Mouse (Mus musculus): ENCODE results near the gene 1700093K21Rik. TPM values are rescaled to one million over a fixed set of nuclear protein-coding genes. Genes with fewer than 3 reads are reported as not detected.
"Not testable (repeated sequence)": the region's sequence is repeated elsewhere in the genome, so short reads cannot be mapped to it uniquely, and the experiment has no call there.

The 1700093K21Rik gene
- polyA plus RNA-seq, 1 experiment, result 1.9 TPM

GRCm38 (mm10) chr11:23518981-23519380 is 2.0 kb downstream of the 1700093K21Rik start:
- peak; percentile 77 for TF ChIP-seq MYOD1 (IDR thresholded peaks at IDR 0.05; ENCODE audit: control insufficient read depth, insufficient read length, low read depth)
- no peak for TF ChIP-seq USF1 (IDR thresholded peaks at IDR 0.05; ENCODE audit: low read depth)
- TF ChIP-seq CEBPB (IDR thresholded peaks at IDR 0.05; ENCODE audit: low read depth), result no peak
- no peak for TF ChIP-seq MAX (IDR thresholded peaks at IDR 0.05)
- no peak for TF ChIP-seq MYOG (IDR thresholded peaks at IDR 0.05; ENCODE audit: control insufficient read depth, extremely low read depth, insufficient read length)
- Histone ChIP-seq H3K27me3 (ENCODE audit: control insufficient read depth, insufficient read depth, insufficient read length) (no peaks in the 10 kb centered on the region), H3K79me3 (ENCODE audit: low read depth) (no peaks in the 10 kb centered on the region)

GRCm38 (mm10) chr11:23515315-23515714 is 5.6 kb downstream of the 1700093K21Rik start:
- Histone ChIP-seq H3K79me2 (ENCODE audit: control insufficient read depth, insufficient read depth) (peaks cover 6% of the 10 kb centered on the region), H3K36me3 (ENCODE audit: control insufficient read depth, insufficient read depth) (no peaks in the 10 kb centered on the region), H3K79me3 (ENCODE audit: low read depth) (no peaks in the 10 kb centered on the region), H3K4me3 (ENCODE audit: insufficient read depth, poor library complexity, severe bottlenecking) (no peak overlapping the region), H3ac (ENCODE audit: control insufficient read depth, insufficient read length, low read depth) (no peak overlapping the region), H3K27me3 (ENCODE audit: control insufficient read depth, insufficient read depth, insufficient read length) (no peaks in the 10 kb centered on the region)
- TF ChIP-seq MAX (IDR thresholded peaks at IDR 0.05), result no peak
- TF ChIP-seq MYOD1 (IDR thresholded peaks at IDR 0.05; ENCODE audit: control insufficient read depth, insufficient read length, low read depth), result peak; percentile 100

More at GRCm38 (mm10) chr11:23518981-23519380, 2.0 kb downstream of the 1700093K21Rik start:
- peaks cover 12% of the 10 kb centered on the region for H3K79me2 ChIP-seq (ENCODE audit: control insufficient read depth, insufficient read depth)
- no peak overlapping the region for H3ac ChIP-seq (ENCODE audit: control insufficient read depth, insufficient read length, low read depth)
- no peak overlapping the region for H3K4me3 ChIP-seq (ENCODE audit: insufficient read depth, poor library complexity, severe bottlenecking)
- H3K36me3 ChIP-seq (ENCODE audit: control insufficient read depth, insufficient read depth), result no peaks in the 10 kb centered on the region

- TF ChIP-seq MYOD1 (IDR thresholded peaks at IDR 0.05; ENCODE audit: control insufficient read depth, insufficient read length, low read depth), result peak; percentile 14
- not testable (repeated sequence) for H3ac ChIP-seq (ENCODE audit: control insufficient read depth, insufficient read length, low read depth); H3K79me3 ChIP-seq (ENCODE audit: low read depth); H3K27me3 ChIP-seq (ENCODE audit: control insufficient read depth, insufficient read depth, insufficient read length); H3K4me3 ChIP-seq (ENCODE audit: insufficient read depth, poor library complexity, severe bottlenecking); H3K36me3 ChIP-seq (ENCODE audit: control insufficient read depth, insufficient read depth); H3K79me2 ChIP-seq (ENCODE audit: control insufficient read depth, insufficient read depth)
These were observed 6.2 kb downstream of the 1700093K21Rik start for GRCm38 (mm10) chr11:23514785-23515184.

GRCm38 (mm10) chr11:23504801-23505200 is 16.2 kb downstream of the 1700093K21Rik start:
- H3K79me2 ChIP-seq (ENCODE audit: control insufficient read depth, insufficient read depth); H3K36me3 ChIP-seq (ENCODE audit: control insufficient read depth, insufficient read depth); H3K79me3 ChIP-seq (ENCODE audit: low read depth); H3K27me3 ChIP-seq (ENCODE audit: control insufficient read depth, insufficient read depth, insufficient read length); H3ac ChIP-seq (ENCODE audit: control insufficient read depth, insufficient read length, low read depth); H3K4me3 ChIP-seq (ENCODE audit: insufficient read depth, poor library complexity, severe bottlenecking): not testable (repeated sequence)

GRCm38 (mm10) chr11:23498609-23499008 is 22.3 kb downstream of the 1700093K21Rik start:
- H3K79me3 ChIP-seq (ENCODE audit: low read depth), result peaks cover 29% of the 10 kb centered on the region
- H3K36me3 ChIP-seq (ENCODE audit: control insufficient read depth, insufficient read depth), result peaks cover 29% of the 10 kb centered on the region
- no peaks in the 10 kb centered on the region for H3K27me3 ChIP-seq (ENCODE audit: control insufficient read depth, insufficient read depth, insufficient read length)
- no peak overlapping the region for H3K4me3 ChIP-seq (ENCODE audit: insufficient read depth, poor library complexity, severe bottlenecking)
- H3K79me2 ChIP-seq (ENCODE audit: control insufficient read depth, insufficient read depth), result peaks cover 38% of the 10 kb centered on the region
- no peak for TF ChIP-seq MYOG (IDR thresholded peaks at IDR 0.05; ENCODE audit: control insufficient read depth, extremely low read depth, insufficient read length)
- no peak for TF ChIP-seq MYOD1 (IDR thresholded peaks at IDR 0.05; ENCODE audit: control insufficient read depth, insufficient read length, low read depth)
- TF ChIP-seq MAX (IDR thresholded peaks at IDR 0.05), result no peak
- no peak for TF ChIP-seq USF1 (IDR thresholded peaks at IDR 0.05; ENCODE audit: low read depth)
- no peak for TF ChIP-seq CEBPB (IDR thresholded peaks at IDR 0.05; ENCODE audit: low read depth)
- TF ChIP-seq CTCF (IDR thresholded peaks at IDR 0.05; ENCODE audit: control insufficient read depth, insufficient read depth, insufficient read length), result no peak
- no peak for TF ChIP-seq FOSL1 (IDR thresholded peaks at IDR 0.05; ENCODE audit: insufficient read depth, low read length, poor library complexity, severe bottlenecking)
- no peak overlapping the region for H3ac ChIP-seq (ENCODE audit: control insufficient read depth, insufficient read length, low read depth)

GRCm38 (mm10) chr11:23497718-23498509 is 23.0 kb downstream of the 1700093K21Rik start, which contains the start of gene Ahsa2:
Gene Ahsa2, minus strand, starts transcription at chr11:23498030.
- TF ChIP-seq CEBPB (IDR thresholded peaks at IDR 0.05; ENCODE audit: low read depth), result no peak
- peak; percentile 5 for TF ChIP-seq MAX (IDR thresholded peaks at IDR 0.05)
- TF ChIP-seq FOSL1 (IDR thresholded peaks at IDR 0.05; ENCODE audit: insufficient read depth, low read length, poor library complexity, severe bottlenecking), result no peak
- peaks cover 38% of the 10 kb centered on the region for H3K79me2 ChIP-seq (ENCODE audit: control insufficient read depth, insufficient read depth)

More at GRCm38 (mm10) chr11:23497718-23498509, 23.0 kb downstream of the 1700093K21Rik start, which contains the start of gene Ahsa2:
- H3K79me3 ChIP-seq (ENCODE audit: low read depth), result peaks cover 29% of the 10 kb centered on the region
- H3K36me3 ChIP-seq (ENCODE audit: control insufficient read depth, insufficient read depth), result peaks cover 36% of the 10 kb centered on the region
- no peaks in the 10 kb centered on the region for H3K27me3 ChIP-seq (ENCODE audit: control insufficient read depth, insufficient read depth, insufficient read length)
- peak within 1 kb of the TSS; percentile 78 for H3ac ChIP-seq (ENCODE audit: control insufficient read depth, insufficient read length, low read depth)
- peak within 1 kb of the TSS; percentile 89 for H3K4me3 ChIP-seq (ENCODE audit: insufficient read depth, poor library complexity, severe bottlenecking)
